Mouse (Mus musculus): ENCODE data around the gene Tmem214.

GRCm38 (mm10) chr5:30908426-30909299, 40.9 kb downstream of the Tmem214 start:
- TF ChIP-seq FLI1 (IDR thresholded peaks at IDR 0.05; ENCODE audit: low read length) (no peak), GATA1 (IDR thresholded peaks at IDR 0.05; ENCODE audit: borderline replicate concordance, low read length) (no peak)

Measured in megakaryocyte, embryonic 14.5 days (primary cell).